Mouse (Mus musculus): Measurements from ENCODE around the gene Lrrc8c. TPM values are rescaled to one million over a fixed set of nuclear protein-coding genes. Genes with fewer than 3 reads are reported as not detected.
A peak's percentile ranks its signal among the peaks of the same experiment; 100 is the strongest.

The Lrrc8c gene
- polyA plus RNA-seq, 1 experiment, result 9.2 TPM

DNA sequence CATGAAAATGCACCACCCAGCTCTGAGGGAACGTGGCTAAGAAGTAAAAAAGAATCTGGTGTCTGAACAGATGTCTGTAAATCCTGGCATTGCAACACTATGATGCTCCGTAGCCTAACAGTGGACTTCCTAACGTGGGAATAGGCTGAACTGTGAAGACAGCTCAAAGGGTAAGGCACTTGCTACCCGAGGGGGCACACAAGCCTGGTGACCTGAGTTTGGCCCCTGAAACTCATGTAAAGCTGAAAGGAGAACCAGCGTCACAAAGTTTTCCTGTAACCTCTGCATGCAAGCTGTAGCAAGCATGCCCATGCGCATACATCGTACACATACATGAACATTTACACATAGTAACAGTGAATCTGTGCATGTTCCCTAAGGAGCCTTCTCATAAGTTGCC, 22.6 kb upstream of the Lrrc8c start:
- H3K27ac ChIP-seq (ENCODE audit: control insufficient read depth, insufficient read depth, low read depth, low read length, poor library complexity), result no peak overlapping the region
- no peak overlapping the region for H3K4me3 ChIP-seq (replicated peaks; ENCODE audit: control insufficient read depth, low read depth, low read length)
- WGBS, result 74% methylated on average over 7 of the region's 7 CpGs
- TF ChIP-seq CTCF (IDR thresholded peaks at IDR 0.05; ENCODE audit: control insufficient read depth, insufficient read depth, low read length) (no peak), POLR2A (IDR thresholded peaks at IDR 0.05; ENCODE audit: borderline replicate concordance, control insufficient read depth, low read depth, low read length) (no peak)
- peaks cover 3% of the 10 kb centered on the region; the same call in 1 of the 2 replicates for H3K4me1 ChIP-seq (ENCODE audit: control insufficient read depth, insufficient read depth, low read length)

DNA sequence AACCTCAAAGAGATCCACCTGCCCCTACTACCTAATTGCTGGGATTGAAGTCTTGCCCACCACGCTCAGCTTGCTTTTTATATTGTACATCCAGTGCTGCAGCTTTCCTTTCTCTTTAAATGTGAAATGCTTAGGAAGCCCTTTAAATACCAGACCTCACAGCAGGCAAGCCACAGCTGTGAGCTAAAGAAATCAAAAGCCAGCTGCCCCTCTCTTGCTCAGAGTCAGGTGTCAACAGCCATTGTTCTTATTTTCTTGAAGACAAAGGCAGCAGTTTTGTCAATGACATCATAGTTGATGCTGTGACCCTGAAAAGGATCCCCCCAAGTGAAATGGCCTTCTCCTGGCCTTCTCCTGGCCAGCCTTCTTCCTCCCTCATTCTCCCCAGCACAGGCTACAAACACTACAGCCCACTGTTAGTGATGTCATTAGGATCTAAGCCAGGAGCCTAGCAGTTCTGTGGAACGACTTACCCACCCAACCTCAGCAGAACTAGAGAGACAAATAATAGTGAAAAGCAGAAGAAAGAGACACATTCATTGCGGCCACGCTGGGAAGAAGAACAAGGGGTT, 20.7 kb upstream of the Lrrc8c start:
- no peak for TF ChIP-seq POLR2A (IDR thresholded peaks at IDR 0.05; ENCODE audit: borderline replicate concordance, control insufficient read depth, low read depth, low read length)
- TF ChIP-seq CTCF (IDR thresholded peaks at IDR 0.05; ENCODE audit: control insufficient read depth, insufficient read depth, low read length), result no peak
- Histone ChIP-seq H3K4me1 (ENCODE audit: control insufficient read depth, insufficient read depth, low read length) (peaks cover 3% of the 10 kb centered on the region; the same call in 1 of the 2 replicates), H3K4me3 (replicated peaks; ENCODE audit: control insufficient read depth, low read depth, low read length) (no peak overlapping the region), H3K27ac (ENCODE audit: control insufficient read depth, insufficient read depth, low read depth, low read length, poor library complexity) (no peak overlapping the region)
- 68% methylated on average over 4 of the region's 4 CpGs for WGBS

DNA sequence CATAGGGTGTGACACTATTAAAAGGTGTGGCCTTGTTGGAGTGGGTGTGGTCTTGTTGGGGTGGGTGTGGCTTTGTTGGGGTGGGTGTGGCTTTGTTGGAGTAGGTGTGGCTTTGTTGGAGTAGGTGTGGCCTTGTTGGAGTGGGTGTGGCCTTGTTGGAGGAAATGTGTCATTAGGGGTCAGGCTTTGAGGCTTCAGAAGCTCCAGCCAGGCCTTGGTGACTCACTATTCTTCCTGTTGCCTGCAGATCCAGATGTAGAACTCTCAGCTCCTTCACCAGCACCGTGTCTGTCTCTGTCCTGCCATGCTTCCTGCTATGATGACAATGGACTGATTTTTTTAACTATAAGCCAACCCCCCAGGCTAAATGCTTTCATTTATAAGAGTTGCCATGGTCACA, 19.8 kb upstream of the Lrrc8c start:
- no peak for TF ChIP-seq CTCF (IDR thresholded peaks at IDR 0.05; ENCODE audit: control insufficient read depth, insufficient read depth, low read length)
- TF ChIP-seq POLR2A (IDR thresholded peaks at IDR 0.05; ENCODE audit: borderline replicate concordance, control insufficient read depth, low read depth, low read length), result no peak
- WGBS, result 38% methylated on average over 1 of the region's 1 CpGs
- no peak overlapping the region for H3K4me3 ChIP-seq (replicated peaks; ENCODE audit: control insufficient read depth, low read depth, low read length)
- H3K27ac ChIP-seq (ENCODE audit: control insufficient read depth, insufficient read depth, low read depth, low read length, poor library complexity), result no peak overlapping the region
- peaks cover 3% of the 10 kb centered on the region; the same call in 1 of the 2 replicates for H3K4me1 ChIP-seq (ENCODE audit: control insufficient read depth, insufficient read depth, low read length)

DNA sequence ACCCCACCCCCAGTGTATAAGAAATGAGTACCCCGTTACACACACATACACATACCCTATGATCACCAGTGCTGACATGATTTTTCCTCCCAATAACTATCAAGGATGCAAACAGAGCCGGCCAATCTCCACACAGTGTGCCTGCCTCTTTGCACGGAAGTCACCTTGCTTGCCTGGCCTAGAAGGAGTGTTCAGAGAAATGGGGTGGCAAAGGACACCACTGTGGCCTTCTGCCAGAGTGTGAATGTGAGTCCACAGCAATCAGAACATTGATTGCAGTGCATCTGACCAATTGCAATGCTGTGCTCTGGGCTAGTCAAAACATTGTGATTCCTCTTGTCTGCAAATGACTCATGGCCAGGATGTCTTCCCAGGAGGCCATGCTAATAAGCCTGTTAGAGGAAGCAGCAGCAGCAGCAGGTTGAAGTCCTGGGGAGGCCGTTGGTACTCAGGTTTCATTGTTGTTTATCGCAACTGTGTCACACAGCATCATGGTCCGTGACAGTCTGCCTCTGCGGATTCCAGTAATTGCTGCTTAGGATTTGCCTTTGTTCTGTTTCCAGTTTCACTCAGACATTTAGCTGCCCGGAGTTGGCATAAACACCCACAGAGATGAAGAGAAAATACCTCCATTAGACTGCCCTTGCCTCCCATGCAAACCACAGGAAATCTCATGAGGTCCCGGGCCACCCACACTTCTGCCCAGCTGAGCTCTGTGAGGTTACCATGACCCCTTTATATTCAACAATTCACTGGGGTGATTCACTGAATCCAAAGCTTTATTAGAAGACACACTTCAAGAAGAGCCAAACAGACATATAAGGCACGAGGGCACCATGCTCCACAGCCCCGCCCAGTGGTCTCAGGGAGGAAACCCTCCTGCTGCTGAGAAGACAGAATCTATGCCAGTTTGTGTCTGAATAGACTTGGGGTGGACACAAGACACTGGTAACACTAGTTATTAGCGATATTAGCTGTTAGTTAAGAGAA, 18.8 kb upstream of the Lrrc8c start:
- Histone ChIP-seq H3K4me1 (ENCODE audit: control insufficient read depth, insufficient read depth, low read length) (peaks cover 2% of the 10 kb centered on the region; the same call in 1 of the 2 replicates), H3K27ac (ENCODE audit: control insufficient read depth, insufficient read depth, low read depth, low read length, poor library complexity) (no peak overlapping the region), H3K4me3 (replicated peaks; ENCODE audit: control insufficient read depth, low read depth, low read length) (no peak overlapping the region)
- peak; percentile 46; the same call in 1 of the 2 replicates for TF ChIP-seq CTCF (IDR thresholded peaks at IDR 0.05; ENCODE audit: control insufficient read depth, insufficient read depth, low read length)
- no peak for TF ChIP-seq POLR2A (IDR thresholded peaks at IDR 0.05; ENCODE audit: borderline replicate concordance, control insufficient read depth, low read depth, low read length)
- WGBS, result 42% methylated on average over 12 of the region's 12 CpGs

DNA sequence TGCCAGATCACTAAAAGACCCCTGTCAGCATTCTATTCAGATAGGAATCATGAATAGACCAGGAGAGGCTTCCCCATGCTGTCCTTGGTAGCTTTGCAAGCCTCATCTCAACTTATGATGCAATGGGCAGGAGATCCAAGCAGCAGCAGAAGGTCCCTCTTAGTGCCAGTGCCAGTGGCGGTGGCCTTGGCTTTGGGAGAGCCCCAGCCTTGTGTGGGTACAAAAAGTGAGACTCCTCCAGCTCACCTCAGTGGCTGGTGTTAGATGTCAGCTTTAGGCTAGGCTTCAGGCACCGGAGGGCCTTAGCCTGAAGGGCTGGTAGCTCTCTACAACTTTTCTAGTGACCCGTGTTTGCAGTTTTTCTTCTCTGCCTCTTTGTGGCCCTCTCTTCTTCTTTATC, 18.1 kb upstream of the Lrrc8c start:
- Histone ChIP-seq H3K4me1 (ENCODE audit: control insufficient read depth, insufficient read depth, low read length) (peaks cover 2% of the 10 kb centered on the region; the same call in 1 of the 2 replicates), H3K27ac (ENCODE audit: control insufficient read depth, insufficient read depth, low read depth, low read length, poor library complexity) (no peak overlapping the region), H3K4me3 (replicated peaks; ENCODE audit: control insufficient read depth, low read depth, low read length) (no peak overlapping the region)
- no peak for TF ChIP-seq POLR2A (IDR thresholded peaks at IDR 0.05; ENCODE audit: borderline replicate concordance, control insufficient read depth, low read depth, low read length)
- no peak for TF ChIP-seq CTCF (IDR thresholded peaks at IDR 0.05; ENCODE audit: control insufficient read depth, insufficient read depth, low read length)
- 60% methylated on average over 3 of the region's 3 CpGs for WGBS

DNA sequence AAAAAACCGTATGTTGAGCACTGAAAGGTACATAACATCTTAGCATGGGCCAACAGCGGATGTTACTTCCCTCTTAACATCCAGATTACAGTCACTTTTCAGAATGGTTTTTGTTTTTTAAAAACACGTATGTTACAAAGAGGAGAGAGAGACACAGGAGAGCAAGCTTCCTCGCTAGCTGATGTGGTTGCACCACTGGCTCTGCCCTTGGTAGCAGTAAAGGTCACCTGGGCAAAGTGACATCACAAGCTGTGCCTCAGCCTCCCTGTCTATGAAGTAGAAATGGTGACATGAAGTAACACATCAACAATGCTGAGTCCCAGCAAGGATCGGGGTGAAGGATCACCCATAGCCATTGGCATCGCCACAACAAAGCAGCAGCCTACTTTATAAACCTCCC, 10.4 kb upstream of the Lrrc8c start:
- 84% methylated on average over 6 of the region's 6 CpGs for WGBS
- TF ChIP-seq POLR2A (IDR thresholded peaks at IDR 0.05; ENCODE audit: borderline replicate concordance, control insufficient read depth, low read depth, low read length) (no peak), CTCF (IDR thresholded peaks at IDR 0.05; ENCODE audit: control insufficient read depth, insufficient read depth, low read length) (no peak)
- H3K4me1 ChIP-seq (ENCODE audit: control insufficient read depth, insufficient read depth, low read length), result no peaks in the 10 kb centered on the region
- no peak overlapping the region for H3K4me3 ChIP-seq (replicated peaks; ENCODE audit: control insufficient read depth, low read depth, low read length)
- H3K27ac ChIP-seq (ENCODE audit: control insufficient read depth, insufficient read depth, low read depth, low read length, poor library complexity), result no peak overlapping the region

DNA sequence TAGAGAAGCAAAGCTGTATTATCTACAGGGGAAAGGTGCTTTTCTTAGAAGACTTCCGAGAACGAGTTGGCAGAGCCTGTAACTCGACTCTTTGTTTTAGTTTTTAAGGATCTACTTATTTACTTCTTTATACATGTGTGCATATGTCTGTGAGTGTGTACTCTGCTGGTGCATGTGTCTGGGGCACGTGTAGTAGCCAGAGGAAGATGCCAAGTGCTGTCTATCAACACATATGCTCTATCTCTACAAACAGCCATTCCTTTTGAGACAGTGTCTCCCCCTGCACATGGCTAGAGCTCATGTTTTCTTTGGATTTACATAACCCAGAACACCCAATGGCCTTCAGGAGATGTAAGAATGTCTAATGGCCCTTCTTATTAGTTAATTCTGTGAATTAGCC, 6.9 kb upstream of the Lrrc8c start:
- 68% methylated on average over 4 of the region's 4 CpGs for WGBS
- H3K27ac ChIP-seq (ENCODE audit: control insufficient read depth, insufficient read depth, low read depth, low read length, poor library complexity), result no peak overlapping the region
- no peak for TF ChIP-seq POLR2A (IDR thresholded peaks at IDR 0.05; ENCODE audit: borderline replicate concordance, control insufficient read depth, low read depth, low read length)
- no peak for TF ChIP-seq CTCF (IDR thresholded peaks at IDR 0.05; ENCODE audit: control insufficient read depth, insufficient read depth, low read length)

DNA sequence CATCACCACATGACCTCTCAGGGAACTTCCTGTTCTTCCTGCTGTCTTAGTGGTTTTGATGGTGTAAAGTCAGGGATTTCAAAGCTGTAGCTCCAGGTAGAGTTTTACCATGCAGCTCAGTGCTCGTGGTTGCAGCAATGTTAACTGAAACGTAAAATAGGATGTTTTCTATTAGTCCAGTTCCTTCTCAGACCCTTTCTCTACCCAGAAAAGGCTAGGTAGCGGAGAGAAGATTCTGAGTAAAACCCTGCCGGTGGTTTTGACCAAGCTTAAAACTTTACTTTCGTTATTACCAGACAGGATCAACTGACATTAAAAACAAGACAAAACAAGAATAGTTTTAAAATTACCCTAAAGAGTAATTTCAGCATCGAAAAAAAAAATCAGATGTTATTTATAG, 3.7 kb upstream of the Lrrc8c start:
- H3K27ac ChIP-seq (ENCODE audit: control insufficient read depth, insufficient read depth, low read depth, low read length, poor library complexity), result no peak overlapping the region
- no peak overlapping the region for H3K4me3 ChIP-seq (replicated peaks; ENCODE audit: control insufficient read depth, low read depth, low read length)
- H3K4me1 ChIP-seq (ENCODE audit: control insufficient read depth, insufficient read depth, low read length), result peaks cover 4% of the 10 kb centered on the region
- WGBS, result 11% methylated on average over 6 of the region's 6 CpGs
- no peak for TF ChIP-seq CTCF (IDR thresholded peaks at IDR 0.05; ENCODE audit: control insufficient read depth, insufficient read depth, low read length)
- TF ChIP-seq POLR2A (IDR thresholded peaks at IDR 0.05; ENCODE audit: borderline replicate concordance, control insufficient read depth, low read depth, low read length), result no peak

More for the DNA sequence above, 6.9 kb upstream of the Lrrc8c start:
- Histone ChIP-seq H3K4me1 (ENCODE audit: control insufficient read depth, insufficient read depth, low read length) (peaks cover 4% of the 10 kb centered on the region), H3K4me3 (replicated peaks; ENCODE audit: control insufficient read depth, low read depth, low read length) (no peak overlapping the region)

Measured in bone marrow, adult 2 months (tissue).